Mouse (Mus musculus) kidney, adult 2 months (tissue): ENCODE measurements around the gene Pcgf5.

Experiments
- CTCF ChIP-seq: fragments of 200-500 bp; conservative IDR thresholded peaks from 2 replicates; pipeline ENCODE4 v1.5.1; 2011; ENCODE audit warnings: low read depth, mild to moderate bottlenecking, control low read depth, low read length, moderate library complexity, mixed read lengths; ENCODE audit not compliant: insufficient read depth, insufficient read length
- POLR2A ChIP-seq: fragments of 200-500 bp; IDR thresholded peaks from one replicate; pipeline ENCODE4 v1.6.1; 2011; ENCODE audit warnings: low read depth, low read length, control low read depth

- TF ChIP-seq POLR2A (no peak), CTCF (no peak)
Observed at GRCm38 (mm10) chr19:36305542-36305941, 42.6 kb upstream of the Pcgf5 start.
